Mouse (Mus musculus): ENCODE measurements around the gene Bak1.

The Bak1 gene

DNA sequence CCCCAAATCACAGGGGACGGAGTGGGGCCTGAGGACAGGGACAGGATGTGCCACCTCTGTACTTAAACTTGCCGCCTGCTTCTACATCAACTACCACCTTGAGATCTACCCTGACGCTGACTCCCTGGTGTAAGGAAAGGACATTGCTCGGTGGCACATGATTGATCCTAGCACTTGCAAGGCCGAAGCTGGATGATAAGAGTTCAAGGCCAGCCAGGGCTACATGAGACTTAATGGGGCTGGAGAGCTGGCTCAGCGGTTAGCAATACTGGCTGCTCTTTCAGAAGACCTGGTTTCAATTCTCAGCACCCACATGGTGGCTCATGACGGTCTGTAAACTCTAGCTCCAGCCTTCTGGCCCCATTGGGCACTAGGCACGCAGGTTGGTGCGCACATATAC lies 7.1 kb downstream of the Bak1 start:
- DNase-seq (ENCODE audit: low read depth, low spot score), result no peak

GRCm38 (mm10) chr17:27021076-27021475 lies 7.7 kb downstream of the Bak1 start:
- no peak for DNase-seq (ENCODE audit: low read depth, low spot score)

DNA sequence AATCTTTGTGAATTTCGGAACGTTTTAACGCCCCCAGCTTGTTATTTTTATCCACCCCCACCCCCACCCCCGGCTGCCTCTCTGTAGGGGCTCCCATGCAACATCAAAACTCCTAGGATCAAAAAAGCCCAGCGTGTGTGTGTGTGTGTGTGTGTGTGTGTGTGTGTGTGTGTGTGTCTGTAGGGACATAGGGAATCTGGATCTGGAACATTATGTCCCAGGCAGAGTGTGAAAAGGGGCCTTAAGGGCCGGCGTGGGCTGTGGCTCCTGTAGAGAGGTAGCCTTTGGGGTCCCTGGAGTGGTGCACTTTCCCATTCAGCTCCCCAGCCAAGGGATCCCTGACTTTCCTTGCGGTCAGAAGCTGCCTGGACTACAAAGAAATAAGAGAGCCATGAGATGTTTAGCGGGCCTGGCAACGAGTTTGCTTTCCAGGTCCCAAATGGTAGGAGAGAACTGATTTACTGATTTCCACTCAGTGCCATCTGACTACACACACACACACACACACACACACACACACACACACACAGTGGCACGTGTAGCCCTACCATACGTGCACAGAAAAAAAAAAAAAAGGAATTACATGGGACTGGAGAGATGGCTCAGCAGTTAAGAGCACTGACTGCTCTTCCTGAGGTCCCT lies 10.1 kb downstream of the Bak1 start:
- DNase-seq (ENCODE audit: low read depth, low spot score), result no peak

DNA sequence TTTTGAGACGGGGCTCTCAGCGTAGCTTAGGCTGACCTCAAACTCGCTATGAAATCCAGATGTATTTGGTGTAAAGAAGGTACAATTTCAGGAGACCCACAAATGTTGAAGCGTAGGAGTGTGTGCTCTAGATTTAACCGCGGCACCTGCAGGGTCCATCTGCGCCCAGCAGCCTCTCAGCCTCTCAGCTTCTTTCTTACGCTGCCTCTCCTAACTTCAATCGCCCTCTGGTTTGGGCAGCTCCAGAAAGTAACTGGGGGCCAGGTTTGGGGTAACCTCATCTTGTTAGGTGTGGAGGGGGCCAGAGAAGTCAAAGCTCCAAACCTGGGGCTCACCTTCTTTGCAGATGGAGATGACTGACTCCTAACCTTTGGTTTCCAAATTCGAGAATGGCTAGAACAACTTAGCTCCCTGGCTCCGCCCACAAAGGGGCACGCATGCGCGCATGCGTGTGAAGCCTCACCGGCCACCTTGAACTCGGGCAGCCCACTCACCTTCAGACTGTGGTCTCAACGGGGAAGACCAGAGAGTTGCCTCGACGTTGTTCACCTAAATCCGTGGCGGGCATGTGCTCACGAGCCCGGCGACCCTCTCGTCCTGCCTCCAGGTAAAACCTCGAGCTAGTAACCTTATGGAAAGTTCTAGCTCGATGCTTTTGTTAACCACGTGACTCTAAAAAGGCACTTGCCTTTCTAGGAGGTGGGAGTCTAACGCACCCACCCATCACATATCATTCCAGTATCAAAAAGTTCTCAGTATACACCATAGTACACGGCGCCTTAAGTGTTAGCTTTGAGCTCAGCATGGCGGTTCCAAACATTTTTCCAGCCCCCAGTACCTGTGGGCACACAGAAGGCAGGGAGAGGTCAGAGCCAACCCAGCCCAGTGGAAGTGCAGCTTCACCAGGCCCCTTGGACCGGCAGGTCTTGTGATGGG lies 11.0 kb downstream of the Bak1 start:
- peak; percentile 62 for DNase-seq (ENCODE audit: low read depth, low spot score)

GRCm38 (mm10) chr17:27012909-27013308 lies 15.9 kb downstream of the Bak1 start:
- peak; percentile 34 for DNase-seq (ENCODE audit: low read depth, low spot score)

- DNase-seq (ENCODE audit: low read depth, low spot score), result no peak
Observed at GRCm38 (mm10) chr17:27011998-27012672, 16.7 kb downstream of the Bak1 start.

DNA sequence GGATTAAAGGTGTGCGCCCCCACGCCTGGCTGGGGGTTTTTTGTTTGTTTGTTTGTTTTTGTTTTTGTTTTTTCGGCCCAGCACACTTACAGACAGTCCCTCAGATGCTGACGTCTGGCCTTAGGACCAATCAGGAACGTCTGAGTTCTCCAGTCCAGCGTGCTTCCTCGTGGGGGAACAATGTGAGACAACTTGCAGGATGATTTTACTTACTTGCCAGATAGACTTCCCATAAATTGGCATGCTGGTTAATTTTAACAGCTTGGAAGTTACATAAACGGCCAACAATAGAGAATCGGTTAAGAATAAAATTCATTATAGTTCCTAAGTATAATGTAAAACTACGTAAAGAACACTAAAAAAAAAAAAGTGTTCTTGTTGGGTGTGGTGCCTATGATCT lies 17.6 kb downstream of the Bak1 start:
- DNase-seq (ENCODE audit: low read depth, low spot score), result no peak

- no peak for DNase-seq (ENCODE audit: low read depth, low spot score)
Observed at GRCm38 (mm10) chr17:27008277-27008676, 20.5 kb downstream of the Bak1 start.

DNA sequence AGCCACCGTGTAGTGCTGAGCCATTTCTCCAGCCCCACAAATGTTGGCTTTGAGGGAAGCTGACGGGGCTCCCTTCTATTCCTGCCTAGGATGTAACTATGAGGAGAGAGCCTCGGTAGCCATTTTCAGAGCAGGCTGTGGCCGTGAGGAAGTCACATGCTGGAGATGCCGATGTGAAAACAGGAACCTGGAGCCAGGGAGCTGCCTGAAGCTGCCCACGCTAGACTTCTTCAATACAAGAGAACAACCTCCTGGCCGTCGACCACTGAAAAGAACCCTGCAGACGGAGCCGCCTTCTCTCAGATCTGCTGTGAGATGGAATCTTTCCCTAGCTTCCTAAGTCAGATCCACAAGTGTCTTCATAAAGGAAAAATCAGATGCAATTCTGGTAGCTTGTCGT lies 23.2 kb downstream of the Bak1 start:
- DNase-seq (ENCODE audit: low read depth, low spot score), result no peak

- no peak for DNase-seq (ENCODE audit: low read depth, low spot score)
Observed at GRCm38 (mm10) chr17:27004903-27005485, 23.8 kb downstream of the Bak1 start.

DNA sequence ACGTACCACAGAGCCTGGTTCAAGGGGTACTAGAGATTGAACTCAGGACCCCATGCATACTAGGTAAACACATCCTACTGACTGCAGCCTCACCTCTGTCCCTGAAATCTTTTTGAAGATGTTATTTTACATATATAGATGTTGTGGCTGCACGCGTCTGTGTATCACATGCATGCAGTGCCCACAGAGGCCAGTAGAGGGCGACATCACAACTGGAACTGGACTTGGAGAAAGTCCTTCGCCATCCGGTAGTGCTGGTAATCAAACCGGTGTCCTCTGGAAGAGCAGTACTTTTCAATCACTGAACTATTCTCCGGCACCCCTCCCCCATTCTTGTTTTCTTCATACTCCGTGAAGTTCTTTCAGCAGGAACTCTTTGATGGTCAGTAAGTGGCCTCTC lies 24.4 kb downstream of the Bak1 start:
- DNase-seq (ENCODE audit: low read depth, low spot score), result peak; percentile 37

GRCm38 (mm10) chr17:27001889-27002288 lies 26.9 kb downstream of the Bak1 start:
- peak; percentile 14 for DNase-seq (ENCODE audit: low read depth, low spot score)

DNA sequence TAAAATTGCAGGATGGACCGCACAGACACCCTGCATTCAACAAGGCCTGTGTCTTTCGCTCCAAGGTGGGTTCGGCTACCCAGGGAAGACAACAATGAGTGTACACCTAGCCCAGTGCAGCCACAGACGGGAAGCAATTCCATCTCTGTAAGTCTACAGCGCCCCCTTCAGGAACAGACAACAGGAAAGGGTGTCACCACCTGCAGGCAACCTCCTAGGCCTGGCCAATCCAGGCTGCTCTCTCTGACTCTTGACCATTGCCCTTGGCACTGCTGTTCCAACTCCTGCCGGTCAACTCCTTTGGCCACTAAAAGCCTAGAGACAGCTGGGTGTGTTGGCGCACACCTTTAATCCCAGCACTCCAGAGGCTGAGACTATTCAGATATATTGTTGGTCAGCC lies 27.7 kb downstream of the Bak1 start:
- DNase-seq (ENCODE audit: low read depth, low spot score), result peak; percentile 22

DNA sequence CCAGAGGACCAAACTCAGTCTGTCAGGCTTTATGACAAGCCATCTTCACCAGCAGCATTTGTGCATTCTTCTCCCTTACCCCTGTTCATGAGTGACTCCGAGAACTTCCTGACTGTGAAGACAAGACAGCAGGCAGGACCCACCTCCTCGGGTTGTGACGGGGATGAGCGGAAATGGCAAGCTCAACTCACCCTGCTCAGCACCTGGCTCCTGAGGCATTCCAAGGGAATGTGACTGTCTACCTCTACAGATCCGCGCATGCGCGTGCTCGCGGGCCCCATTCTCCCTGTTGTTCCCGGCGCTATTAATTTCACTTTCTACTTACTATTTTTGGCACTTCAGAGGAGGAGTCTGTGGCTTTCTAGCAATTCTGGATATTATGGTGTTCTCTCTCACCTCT lies 28.8 kb downstream of the Bak1 start:
- DNase-seq (ENCODE audit: low read depth, low spot score), result no peak

- DNase-seq (ENCODE audit: low read depth, low spot score), result no peak
Observed at GRCm38 (mm10) chr17:26998283-26998682, 30.5 kb downstream of the Bak1 start.

DNA sequence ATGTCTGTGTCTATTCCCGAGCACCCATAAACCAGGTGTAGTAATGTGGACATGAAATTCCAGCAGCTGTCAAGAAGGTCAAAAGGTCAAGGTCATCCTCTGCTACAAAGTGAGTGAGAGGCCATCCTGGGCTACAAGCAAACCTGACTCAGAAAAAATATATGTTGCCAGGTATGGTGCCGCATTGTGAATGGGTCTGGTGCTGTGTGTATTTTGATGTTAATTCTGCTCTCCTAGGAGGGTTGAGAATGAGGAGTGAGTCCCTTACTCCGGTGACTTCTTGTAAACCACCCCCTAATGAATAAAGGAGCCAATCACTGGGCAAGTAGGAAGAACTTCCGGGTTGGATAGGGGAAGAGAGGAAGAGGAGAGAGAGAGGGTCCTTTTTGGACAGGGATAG lies 31.1 kb downstream of the Bak1 start:
- no peak for DNase-seq (ENCODE audit: low read depth, low spot score)

- DNase-seq (ENCODE audit: low read depth, low spot score), result no peak
Observed at GRCm38 (mm10) chr17:26995562-26995961, 33.2 kb downstream of the Bak1 start.

GRCm38 (mm10) chr17:26995006-26995405 lies 33.8 kb downstream of the Bak1 start:
- no peak for DNase-seq (ENCODE audit: low read depth, low spot score)

DNA sequence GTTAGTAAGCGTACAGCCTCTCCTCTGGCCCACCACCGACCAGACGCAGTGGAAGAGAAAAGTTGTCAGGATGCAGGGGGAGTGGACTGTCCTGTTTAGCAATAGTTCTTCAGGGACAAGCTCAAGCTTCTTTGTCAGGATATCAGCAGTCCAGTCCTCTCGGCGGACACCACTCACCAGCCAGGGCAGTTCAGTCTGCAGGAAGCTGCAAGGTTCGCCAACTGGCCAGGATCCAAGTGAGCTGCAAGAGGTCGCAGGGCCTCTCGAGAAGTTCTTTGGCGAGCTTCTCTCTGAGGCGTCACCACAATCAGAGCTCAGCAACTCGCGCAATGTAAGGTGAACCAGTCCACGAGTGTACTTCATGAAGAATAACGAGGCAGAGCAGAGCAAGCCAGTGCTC lies 34.4 kb downstream of the Bak1 start:
- DNase-seq (ENCODE audit: low read depth, low spot score), result no peak

DNA sequence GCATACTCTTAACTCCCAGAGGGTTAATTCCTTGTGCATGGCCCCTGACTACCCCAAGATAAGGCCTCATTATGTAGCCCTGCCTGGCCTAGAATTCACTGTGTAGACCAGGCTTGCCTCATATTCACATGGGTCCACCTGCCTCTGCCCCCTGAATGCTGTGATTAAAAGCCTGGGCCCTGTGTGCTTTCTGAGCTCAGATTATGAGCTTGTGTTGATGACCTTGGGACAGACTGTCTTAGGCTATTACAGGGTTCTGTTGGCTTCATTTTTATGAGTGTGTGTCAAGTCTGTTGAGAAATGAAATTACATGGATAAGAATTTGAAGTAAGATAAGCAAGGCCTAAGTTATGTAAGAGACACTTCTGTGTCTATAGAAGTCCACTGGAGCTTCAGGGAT lies 38.3 kb downstream of the Bak1 start:
- no peak for DNase-seq (ENCODE audit: low read depth, low spot score)

DNA sequence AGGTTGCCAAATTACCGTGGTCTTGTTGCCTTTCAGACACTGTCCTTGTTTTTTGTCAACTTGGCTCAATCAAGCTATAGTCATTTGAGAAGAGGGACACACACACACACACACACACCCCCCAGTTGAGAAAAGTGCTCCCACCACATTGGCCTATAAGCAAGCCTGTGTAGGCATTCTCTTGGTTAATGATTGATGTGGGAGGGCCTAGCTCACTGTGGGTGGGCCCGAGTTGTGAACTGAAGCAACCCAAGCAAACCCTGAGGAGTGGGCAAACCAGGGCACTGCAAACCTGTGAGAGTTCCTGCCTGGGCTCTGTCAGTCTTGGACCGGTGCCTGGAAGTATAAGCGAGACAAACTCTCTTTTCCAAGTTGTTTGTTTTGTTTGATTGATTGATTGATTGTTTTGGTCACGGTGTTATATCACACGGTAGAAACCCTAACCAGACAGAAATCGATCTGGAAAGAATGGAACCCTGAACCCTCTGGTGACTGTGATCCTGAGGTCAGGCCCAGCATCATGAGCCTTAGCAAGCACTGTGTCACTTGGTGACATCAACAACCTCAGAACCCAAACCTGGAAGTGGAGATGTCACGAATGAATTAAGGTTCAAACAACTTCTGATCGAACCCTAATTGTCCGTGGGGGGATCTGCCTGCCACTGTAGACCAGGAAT lies 43.2 kb downstream of the Bak1 start:
- DNase-seq (ENCODE audit: low read depth, low spot score), result no peak

DNA sequence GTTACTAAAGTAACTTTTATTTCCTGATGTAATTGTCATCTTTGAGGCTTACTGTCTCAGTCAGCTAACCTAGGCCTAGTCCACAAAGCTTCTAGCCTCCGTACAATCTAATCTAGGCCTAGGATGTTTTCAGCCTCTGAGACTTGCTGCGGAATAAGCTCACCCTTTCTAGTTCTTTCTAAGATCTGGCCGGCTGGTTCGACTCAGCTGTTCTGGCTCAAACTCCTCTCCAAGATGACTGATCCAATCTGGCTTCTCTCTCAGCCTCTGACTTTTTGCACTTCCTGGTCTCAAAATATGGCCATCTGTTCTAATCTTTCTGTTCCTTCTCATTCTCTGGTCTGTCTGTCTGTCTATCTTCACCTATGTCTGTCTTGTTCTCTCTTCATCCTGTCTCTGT lies 45.4 kb downstream of the Bak1 start:
- no peak for DNase-seq (ENCODE audit: low read depth, low spot score)
